Mouse (Mus musculus) stomach, embryonic 15.5 days (tissue): Measurements from ENCODE around the gene Gm20388. TPM values are rescaled to one million over a fixed set of nuclear protein-coding genes. Genes with fewer than 3 reads are reported as not detected.

ENCODE experiments used
- ATAC-seq: fragments of 200-750 bp; cut with Nextera tagmentation; 2 replicates; pipeline ENCODE4 v1.8.0; 2017; ENCODE audit warnings: low read depth, moderate number of reproducible peaks, moderate TSS enrichment; ENCODE audit not compliant: insufficient read depth, low FRiP score
- H3K27ac ChIP-seq: fragments of 300-500 bp; sonication (generic); 2 replicates; pipeline ENCODE4 v1.5.1; 2015; ENCODE audit warnings: mild to moderate bottlenecking, inconsistent platforms
- H3K27me3 ChIP-seq: fragments of 300-500 bp; sonication (generic); replicated peaks from 2 replicates; pipeline ENCODE4 v1.6.1; 2015; ENCODE audit warnings: inconsistent platforms
- H3K36me3 ChIP-seq: fragments of 300-500 bp; sonication (generic); 2 replicates; pipeline ENCODE4 v1.6.1; 2015; ENCODE audit warnings: inconsistent platforms
- H3K4me1 ChIP-seq: fragments of 300-500 bp; sonication (generic); 2 replicates; pipeline ENCODE4 v1.6.1; 2015; ENCODE audit warnings: inconsistent platforms
- H3K4me2 ChIP-seq: fragments of 300-500 bp; sonication (generic); 2 replicates; pipeline ENCODE4 v1.6.1; 2015; ENCODE audit warnings: mild to moderate bottlenecking, inconsistent platforms
- H3K4me3 ChIP-seq: fragments of 300-500 bp; sonication (generic); replicated peaks from 2 replicates; pipeline ENCODE4 v1.5.1; 2015; ENCODE audit warnings: inconsistent platforms
- H3K9ac ChIP-seq: fragments of 300-500 bp; sonication (generic); 2 replicates; pipeline ENCODE4 v1.6.1; 2015; ENCODE audit warnings: inconsistent platforms
- H3K9me3 ChIP-seq: fragments of 300-500 bp; sonication (generic); 2 replicates; pipeline ENCODE4 v1.6.1; 2016; ENCODE audit warnings: inconsistent platforms
- WGBS: fragments of 180-500 bp; shearing (Covaris S2); methylation state at CpG from one replicate; pipeline ENCODE4 v1.1.7; 2015; 5-methylcytosine and 5-hydroxymethylcytosine counted together
- polyA plus RNA-seq: library from polyadenylated mRNA; unstranded; fragments of >200 nt; fragmentation: Nextera tagmentation; extraction: Ambion mirVana; gene quantifications from 2 replicates; pipeline ENCODE4 v1.2.1, GENCODE M21; 2015

Gene Gm20388
- polyA plus RNA-seq, 1 experiment from 2014 or later, result not detected

DNA sequence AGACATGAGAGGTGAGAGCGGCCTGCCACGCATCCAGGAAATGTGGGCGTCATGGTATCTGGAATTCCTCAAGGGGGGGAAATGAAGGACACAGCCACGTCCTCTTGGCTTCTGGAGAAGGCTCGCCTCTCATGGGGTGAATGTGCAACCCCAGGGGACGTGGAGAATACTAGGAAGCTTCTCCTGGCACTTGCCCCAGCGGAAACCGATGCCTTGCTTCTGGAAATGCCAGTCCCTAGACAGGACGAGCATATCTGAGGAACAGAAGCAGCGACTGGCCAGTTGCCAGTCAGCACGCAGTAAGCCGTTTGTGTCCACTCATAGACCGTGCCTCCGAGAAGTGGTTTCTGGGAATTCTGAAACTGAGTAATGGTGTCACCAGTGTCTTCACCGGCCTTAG lies 126.6 kb downstream of the Gm20388 start:
- Histone ChIP-seq H3K4me2 (no peak overlapping the region), H3K9ac (no peak overlapping the region), H3K36me3 (no peaks in the 10 kb centered on the region), H3K9me3 (no peaks in the 10 kb centered on the region), H3K4me1 (peaks cover 14% of the 10 kb centered on the region), H3K4me3 (no peak overlapping the region), H3K27me3 (no peaks in the 10 kb centered on the region), H3K27ac (no peak overlapping the region)
- no peak for ATAC-seq
- 73% methylated on average over 15 of the region's 15 CpGs for WGBS

DNA sequence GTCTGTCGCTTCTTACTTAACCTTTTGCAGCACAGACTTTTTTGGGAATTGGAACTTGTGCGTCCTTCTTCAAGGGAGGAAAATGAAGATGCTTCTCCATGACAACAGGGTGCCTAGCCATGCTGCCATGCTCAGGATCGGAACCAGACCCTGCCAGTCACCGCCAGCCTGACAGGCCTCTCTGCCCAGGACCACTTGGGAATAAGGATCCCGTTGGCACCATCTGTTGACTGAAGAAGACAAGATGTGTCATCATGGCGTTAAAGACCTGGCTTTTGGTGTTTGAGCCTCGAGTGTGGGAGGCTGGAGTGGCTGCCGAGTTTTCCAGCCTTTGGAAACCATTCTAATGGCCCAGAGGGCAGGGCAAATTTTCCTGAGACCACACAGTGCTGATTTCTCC lies 127.0 kb downstream of the Gm20388 start:
- ATAC-seq, result no peak
- Histone ChIP-seq H3K9ac (no peak overlapping the region), H3K4me1 (peaks cover 14% of the 10 kb centered on the region), H3K27me3 (no peaks in the 10 kb centered on the region), H3K9me3 (no peaks in the 10 kb centered on the region), H3K36me3 (no peaks in the 10 kb centered on the region), H3K4me2 (no peak overlapping the region), H3K4me3 (no peak overlapping the region), H3K27ac (no peak overlapping the region)
- whole genome bisulfite sequencing, result 82% methylated on average over 8 of the region's 8 CpGs

- H3K4me2 ChIP-seq, result no peak overlapping the region
- H3K9me3 ChIP-seq, result no peaks in the 10 kb centered on the region
- 94% methylated on average over 12 of the region's 12 CpGs for WGBS
- no peaks in the 10 kb centered on the region for H3K36me3 ChIP-seq
- H3K27me3 ChIP-seq, result no peaks in the 10 kb centered on the region
- peaks cover 14% of the 10 kb centered on the region for H3K4me1 ChIP-seq
- ATAC-seq, result no peak
- no peak overlapping the region for H3K4me3 ChIP-seq
- H3K27ac ChIP-seq, result no peak overlapping the region
- H3K9ac ChIP-seq, result no peak overlapping the region
Observed at GRCm38 (mm10) chr8:120038741-120039140, 128.1 kb downstream of the Gm20388 start.

DNA sequence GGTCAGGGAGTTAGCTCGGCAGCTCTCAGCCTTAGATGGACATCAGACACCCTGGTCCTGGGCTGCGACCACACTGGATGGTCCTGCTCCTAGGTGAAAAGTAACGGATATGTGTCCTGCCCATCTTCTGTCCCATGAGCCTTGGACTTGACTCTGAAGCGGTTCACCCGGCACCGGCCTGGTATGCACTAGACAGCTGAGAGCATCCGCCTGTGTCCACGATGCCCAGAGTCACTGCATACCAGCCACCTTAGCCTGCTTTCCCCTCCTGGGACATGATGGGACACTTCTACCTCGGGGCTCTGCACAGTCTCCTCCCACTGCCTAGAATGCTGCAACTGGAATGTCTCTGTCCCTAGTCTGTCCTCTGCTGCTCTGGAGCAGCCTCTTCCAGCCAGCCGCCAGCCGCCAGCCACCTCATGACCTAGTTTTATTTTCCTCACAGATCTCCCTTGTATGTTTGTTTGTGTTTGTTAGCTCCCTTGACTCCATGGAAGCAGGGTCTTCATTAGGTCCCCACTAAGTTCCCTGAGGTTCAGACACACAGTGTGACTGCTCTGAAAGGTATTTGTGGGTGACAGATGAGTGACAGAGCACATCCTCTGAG lies 128.8 kb downstream of the Gm20388 start:
- Histone ChIP-seq H3K4me2 (no peak overlapping the region), H3K27me3 (no peaks in the 10 kb centered on the region), H3K27ac (no peak overlapping the region), H3K4me3 (no peak overlapping the region), H3K4me1 (peaks cover 14% of the 10 kb centered on the region), H3K9me3 (no peaks in the 10 kb centered on the region), H3K36me3 (no peaks in the 10 kb centered on the region), H3K9ac (no peak overlapping the region)
- 77% methylated on average over 11 of the region's 11 CpGs for WGBS
- no peak for ATAC-seq

- Histone ChIP-seq H3K27ac (no peak overlapping the region), H3K4me2 (no peak overlapping the region), H3K27me3 (no peaks in the 10 kb centered on the region), H3K4me3 (no peak overlapping the region), H3K9ac (no peak overlapping the region), H3K4me1 (peaks cover 14% of the 10 kb centered on the region), H3K36me3 (no peaks in the 10 kb centered on the region), H3K9me3 (no peaks in the 10 kb centered on the region)
- 70% methylated on average over 1 of the region's 1 CpGs for WGBS
- peak; percentile 27; the same call in 1 of the 2 replicates for ATAC-seq
Observed at GRCm38 (mm10) chr8:120040861-120041260, 130.2 kb downstream of the Gm20388 start.

GRCm38 (mm10) chr8:120042542-120043312 lies 132.1 kb downstream of the Gm20388 start:
- WGBS, result 63% methylated on average over 10 of the region's 10 CpGs
- no peak for ATAC-seq
- H3K9ac ChIP-seq, result no peak overlapping the region
- H3K27me3 ChIP-seq, result no peaks in the 10 kb centered on the region
- no peak overlapping the region for H3K4me3 ChIP-seq
- no peaks in the 10 kb centered on the region for H3K36me3 ChIP-seq
- no peaks in the 10 kb centered on the region for H3K9me3 ChIP-seq
- no peak overlapping the region for H3K4me2 ChIP-seq
- H3K27ac ChIP-seq, result no peak overlapping the region
- peaks cover 10% of the 10 kb centered on the region for H3K4me1 ChIP-seq

DNA sequence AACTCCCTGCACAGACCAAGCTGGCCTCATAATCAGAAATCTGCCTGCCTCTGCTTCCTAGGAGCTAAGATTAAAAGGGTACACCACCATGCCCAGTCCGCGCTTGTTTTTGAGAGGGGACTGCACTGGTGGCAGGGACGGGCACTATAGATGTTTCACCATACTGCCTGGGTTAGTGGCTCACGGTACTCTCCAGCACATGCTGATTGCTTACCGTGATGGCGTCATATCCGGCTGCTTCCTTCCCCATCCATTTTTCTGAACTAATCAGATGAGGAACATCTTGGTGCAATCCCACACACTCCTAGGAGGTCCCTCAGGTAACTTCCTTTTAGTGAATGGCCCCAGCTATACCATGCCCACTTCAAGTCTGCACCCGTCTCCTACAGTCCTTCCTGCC lies 134.3 kb downstream of the Gm20388 start:
- Histone ChIP-seq H3K36me3 (no peaks in the 10 kb centered on the region), H3K27ac (no peak overlapping the region), H3K9me3 (no peaks in the 10 kb centered on the region), H3K4me2 (no peak overlapping the region), H3K4me1 (peaks cover 10% of the 10 kb centered on the region), H3K27me3 (no peaks in the 10 kb centered on the region), H3K9ac (no peak overlapping the region), H3K4me3 (no peak overlapping the region)
- 89% methylated on average over 8 of the region's 8 CpGs for WGBS
- no peak for ATAC-seq

DNA sequence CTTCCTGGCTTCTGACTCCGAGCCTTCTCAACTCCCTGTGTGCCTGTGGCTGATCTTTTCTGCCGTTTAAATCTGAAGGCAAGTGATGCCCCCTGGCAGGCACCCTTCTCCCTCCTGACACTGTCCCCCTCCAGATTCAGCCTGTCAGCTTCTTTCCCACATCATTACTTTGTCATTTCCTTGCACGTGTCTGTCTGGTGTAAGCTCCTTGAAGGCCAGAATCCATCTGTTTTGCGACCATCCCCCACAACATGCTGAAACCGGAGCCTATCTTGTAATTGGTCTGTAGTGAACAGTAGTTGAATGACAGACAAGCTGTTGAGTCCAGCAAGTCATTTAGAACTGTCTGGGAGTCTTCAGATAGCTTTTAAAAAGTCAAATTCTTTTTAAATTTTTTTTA lies 134.8 kb downstream of the Gm20388 start:
- Histone ChIP-seq H3K36me3 (no peaks in the 10 kb centered on the region), H3K4me3 (no peak overlapping the region), H3K9me3 (no peaks in the 10 kb centered on the region), H3K9ac (no peak overlapping the region), H3K27ac (no peak overlapping the region), H3K27me3 (no peaks in the 10 kb centered on the region), H3K4me1 (peaks cover 10% of the 10 kb centered on the region), H3K4me2 (no peak overlapping the region)
- 58% methylated on average over 5 of the region's 5 CpGs for WGBS
- no peak for ATAC-seq

- H3K27me3 ChIP-seq, result no peaks in the 10 kb centered on the region
- no peak for ATAC-seq
- H3K4me3 ChIP-seq, result no peak overlapping the region
- WGBS, result 56% methylated on average over 14 of the region's 14 CpGs
- H3K27ac ChIP-seq, result peak overlapping the region; percentile 52; the same call in 1 of the 2 replicates
- no peak overlapping the region for H3K9ac ChIP-seq
- peaks cover 10% of the 10 kb centered on the region for H3K4me1 ChIP-seq
- no peaks in the 10 kb centered on the region for H3K9me3 ChIP-seq
- no peak overlapping the region for H3K4me2 ChIP-seq
- H3K36me3 ChIP-seq, result no peaks in the 10 kb centered on the region
Observed at GRCm38 (mm10) chr8:120046258-120047020, 135.8 kb downstream of the Gm20388 start.

- WGBS, result 84% methylated on average over 13 of the region's 13 CpGs
- H3K9me3 ChIP-seq, result no peaks in the 10 kb centered on the region
Observed at GRCm38 (mm10) chr8:120049949-120050348, 139.3 kb downstream of the Gm20388 start.

DNA sequence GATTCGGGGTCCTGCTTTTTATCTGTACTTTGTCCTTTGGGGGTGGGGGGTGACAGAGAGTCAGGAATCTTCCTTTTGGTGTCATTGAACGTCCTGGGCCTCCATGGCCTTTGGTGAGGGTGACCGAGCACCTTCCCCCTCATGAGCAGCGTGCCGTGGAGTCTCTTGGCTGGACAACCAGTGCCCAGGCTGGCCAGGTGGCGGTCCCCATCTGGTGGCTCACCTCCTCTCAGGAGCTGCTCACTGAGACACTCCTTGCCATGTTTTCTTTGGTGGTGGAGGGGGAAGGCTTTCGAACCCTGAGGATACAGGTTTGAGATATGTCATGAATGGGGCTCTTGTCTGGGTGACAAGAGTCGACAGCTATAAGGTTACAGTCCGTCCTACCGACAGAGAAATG lies 139.7 kb downstream of the Gm20388 start:
- H3K27ac ChIP-seq, result no peak overlapping the region

More at GRCm38 (mm10) chr8:120049949-120050348, 139.3 kb downstream of the Gm20388 start:
- H3K4me2 ChIP-seq, result no peak overlapping the region
- no peak overlapping the region for H3K27ac ChIP-seq
- H3K36me3 ChIP-seq, result no peaks in the 10 kb centered on the region
- no peak for ATAC-seq
- H3K27me3 ChIP-seq, result no peaks in the 10 kb centered on the region
- peaks cover 10% of the 10 kb centered on the region for H3K4me1 ChIP-seq
- no peak overlapping the region for H3K4me3 ChIP-seq
- H3K9ac ChIP-seq, result no peak overlapping the region

DNA sequence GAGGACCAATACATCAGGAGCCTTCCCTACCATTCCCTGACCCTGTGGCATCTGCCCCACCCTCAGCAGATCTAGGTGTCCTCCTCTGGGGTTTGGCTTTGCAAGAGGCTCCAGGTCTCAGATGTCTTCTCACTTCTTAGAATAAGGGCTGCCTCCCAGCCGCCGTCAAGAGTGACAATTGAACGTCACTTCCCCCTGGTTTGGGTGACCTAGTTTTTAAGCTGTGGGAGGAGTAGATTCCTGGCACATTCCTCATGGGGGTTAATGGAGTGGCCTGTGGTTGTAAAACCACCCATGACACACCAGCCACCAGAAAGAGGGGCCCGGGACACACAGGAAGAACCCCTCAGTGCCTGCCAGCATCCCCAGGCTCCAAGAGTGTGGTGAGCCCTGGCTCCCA lies 140.4 kb downstream of the Gm20388 start:
- WGBS, result 50% methylated on average over 4 of the region's 4 CpGs
- Histone ChIP-seq H3K4me1 (peaks cover 7% of the 10 kb centered on the region), H3K4me2 (no peak overlapping the region), H3K4me3 (no peak overlapping the region), H3K27ac (no peak overlapping the region), H3K9me3 (no peaks in the 10 kb centered on the region), H3K36me3 (no peaks in the 10 kb centered on the region), H3K9ac (no peak overlapping the region), H3K27me3 (no peaks in the 10 kb centered on the region)
- no peak for ATAC-seq

More for the DNA sequence above, 139.7 kb downstream of the Gm20388 start:
- no peaks in the 10 kb centered on the region for H3K9me3 ChIP-seq
- ATAC-seq, result no peak
- peaks cover 10% of the 10 kb centered on the region for H3K4me1 ChIP-seq
- no peak overlapping the region for H3K4me2 ChIP-seq
- no peaks in the 10 kb centered on the region for H3K27me3 ChIP-seq
- no peaks in the 10 kb centered on the region for H3K36me3 ChIP-seq
- 71% methylated on average over 10 of the region's 10 CpGs for WGBS
- H3K4me3 ChIP-seq, result no peak overlapping the region
- no peak overlapping the region for H3K9ac ChIP-seq
